Mouse (Mus musculus) hindbrain, embryonic 14.5 days (tissue): ENCODE measurements at regions not wholly inside any gene's neighbourhood (a gene's known extent, or its start where the extent isn't known, plus 50 kb on each side); places are given as distances from the start of the nearest gene placed in this dataset.
"Not testable (repeated sequence)": the region's sequence is repeated elsewhere in the genome, so short reads cannot be mapped to it uniquely, and the experiment has no call there.

ENCODE experiments used
- ATAC-seq: fragments of 200-750 bp; cut with Nextera tagmentation; 2 replicates; pipeline ENCODE4 v1.8.0; 2017; ENCODE audit warnings: moderate number of reproducible peaks, mild to moderate bottlenecking, moderate TSS enrichment, moderate library complexity; ENCODE audit not compliant: low FRiP score
- DNase-seq: peaks from one replicate; pipeline ENCODE4 v3.0.0-alpha.2; 2015; ENCODE audit warnings: low spot score
- H3K27ac ChIP-seq: fragments of 300-500 bp; sonication (generic); 2 replicates; pipeline ENCODE4 v1.5.1; 2014; ENCODE audit warnings: mild to moderate bottlenecking, moderate library complexity
- H3K27me3 ChIP-seq: fragments of 300-500 bp; sonication (generic); 2 replicates; pipeline ENCODE4 v1.6.1; 2014; ENCODE audit warnings: mild to moderate bottlenecking, low read length, mixed read lengths; ENCODE audit not compliant: control insufficient read depth, insufficient read depth
- H3K36me3 ChIP-seq: fragments of 300-500 bp; sonication (generic); replicated peaks from 2 replicates; pipeline ENCODE4 v1.6.1; 2014; ENCODE audit not compliant: control insufficient read depth, insufficient read depth
- H3K4me1 ChIP-seq: fragments of 300-500 bp; sonication (generic); replicated peaks from 2 replicates; pipeline ENCODE4 v1.6.1; 2014; ENCODE audit warnings: antibody characterized with exemption, low read length, mixed read lengths; ENCODE audit not compliant: control insufficient read depth, insufficient read depth
- H3K4me2 ChIP-seq: fragments of 300-500 bp; sonication (generic); replicated peaks from 2 replicates; pipeline ENCODE4 v1.6.1; 2014; ENCODE audit warnings: mild to moderate bottlenecking, moderate library complexity
- H3K4me3 ChIP-seq: fragments of 300-500 bp; sonication (generic); replicated peaks from 2 replicates; pipeline ENCODE4 v1.5.1; 2014; ENCODE audit warnings: mild to moderate bottlenecking, low read length
- H3K9ac ChIP-seq: fragments of 300-500 bp; sonication (generic); 2 replicates; pipeline ENCODE4 v1.6.1; 2014
- H3K9me3 ChIP-seq: fragments of 300-500 bp; sonication (generic); 2 replicates; pipeline ENCODE4 v1.6.1; 2016; ENCODE audit warnings: low read length; ENCODE audit not compliant: control insufficient read depth
- WGBS: fragments of 180-500 bp; shearing (Covaris S2); extraction: QIAGEN DNeasy Blood & Tissue Kit; methylation state at CpG from one replicate; pipeline ENCODE4 v1.1.7; 2014; 5-methylcytosine and 5-hydroxymethylcytosine counted together

- Histone ChIP-seq H3K9me3 (0 out of 2 replicates have a peak, but pooled peaks cover 2% of the 10 kb centered on the region), H3K9ac (no peak overlapping the region), H3K27me3 (no peaks in the 10 kb centered on the region), H3K36me3 (no peaks in the 10 kb centered on the region), H3K4me1 (no peaks in the 10 kb centered on the region), H3K4me2 (no peak overlapping the region), H3K27ac (no peak overlapping the region), H3K4me3 (no peak overlapping the region)
- ATAC-seq = no peak
- WGBS = 76% methylated on average over 5 of the region's 5 CpGs
- no peak for DNase-seq
Measured at GRCm38 (mm10) chr12:113987233-113987990, 443.7 kb downstream of the Adam6a start.

GRCm38 (mm10) chr12:113992425-113992824 lies 448.7 kb downstream of the Adam6a start:
- no peak overlapping the region for H3K27ac ChIP-seq
- no peak for DNase-seq
- no peak for ATAC-seq
- no peak overlapping the region for H3K4me3 ChIP-seq
- H3K9ac ChIP-seq = no peak overlapping the region
- WGBS = 80% methylated on average over 2 of the region's 2 CpGs
- H3K9me3 ChIP-seq = 0 out of 2 replicates have a peak, but pooled peaks cover 9% of the 10 kb centered on the region
- no peaks in the 10 kb centered on the region for H3K36me3 ChIP-seq
- no peaks in the 10 kb centered on the region for H3K4me1 ChIP-seq
- H3K27me3 ChIP-seq = no peaks in the 10 kb centered on the region
- H3K4me2 ChIP-seq = no peak overlapping the region

- H3K9me3 ChIP-seq, H3K4me3 ChIP-seq, H3K4me2 ChIP-seq, H3K4me1 ChIP-seq, H3K27me3 ChIP-seq, H3K9ac ChIP-seq, H3K27ac ChIP-seq, DNase-seq, H3K36me3 ChIP-seq, ATAC-seq: not testable (repeated sequence)
- 67% methylated on average over 3 of the region's 3 CpGs for WGBS
Measured at GRCm38 (mm10) chr12:113994284-113994683, 450.6 kb downstream of the Adam6a start.

- not testable (repeated sequence) for DNase-seq, H3K27ac ChIP-seq, H3K36me3 ChIP-seq, H3K4me3 ChIP-seq, H3K27me3 ChIP-seq, H3K4me1 ChIP-seq, H3K9ac ChIP-seq, H3K4me2 ChIP-seq, ATAC-seq, H3K9me3 ChIP-seq
Measured at GRCm38 (mm10) chr12:114008491-114008890, 464.8 kb downstream of the Adam6a start.

GRCm38 (mm10) chr12:114009391-114009790 lies 465.7 kb downstream of the Adam6a start:
- Histone ChIP-seq H3K4me3 (no peak overlapping the region), H3K36me3 (no peaks in the 10 kb centered on the region), H3K4me1 (no peaks in the 10 kb centered on the region), H3K27me3 (no peaks in the 10 kb centered on the region), H3K27ac (no peak overlapping the region), H3K9me3 (0 out of 2 replicates have a peak, but pooled peaks cover 4% of the 10 kb centered on the region), H3K9ac (no peak overlapping the region), H3K4me2 (no peak overlapping the region)
- ATAC-seq (no peak), DNase-seq (no peak)
- WGBS = 63% methylated on average over 2 of the region's 2 CpGs

- H3K36me3 ChIP-seq, H3K27ac ChIP-seq, H3K9me3 ChIP-seq, H3K4me1 ChIP-seq, H3K4me2 ChIP-seq, DNase-seq, H3K27me3 ChIP-seq, H3K4me3 ChIP-seq, ATAC-seq, H3K9ac ChIP-seq: not testable (repeated sequence)
- 29% methylated on average over 4 of the region's 4 CpGs for WGBS
Measured at GRCm38 (mm10) chr12:114012860-114013259, 469.2 kb downstream of the Adam6a start.

GRCm38 (mm10) chr12:114037011-114037410 lies 493.3 kb downstream of the Adam6a start:
- H3K4me1 ChIP-seq, H3K27me3 ChIP-seq, H3K9me3 ChIP-seq, DNase-seq, H3K36me3 ChIP-seq, ATAC-seq, H3K4me3 ChIP-seq, H3K9ac ChIP-seq, H3K4me2 ChIP-seq, H3K27ac ChIP-seq: not testable (repeated sequence)
- WGBS = 73% methylated on average over 2 of the region's 2 CpGs

- H3K9ac ChIP-seq, H3K27me3 ChIP-seq, ATAC-seq, H3K36me3 ChIP-seq, H3K9me3 ChIP-seq, H3K4me2 ChIP-seq, H3K27ac ChIP-seq, H3K4me1 ChIP-seq, DNase-seq, H3K4me3 ChIP-seq: not testable (repeated sequence)
- 72% methylated on average over 8 of the region's 8 CpGs for WGBS
Measured at GRCm38 (mm10) chr12:114047991-114048390, 504.3 kb downstream of the Adam6a start.

GRCm38 (mm10) chr12:114053341-114053740 lies 509.6 kb downstream of the Adam6a start:
- Histone ChIP-seq H3K9me3 (no peaks in the 10 kb centered on the region), H3K36me3 (no peaks in the 10 kb centered on the region)
- ATAC-seq = no peak

More at GRCm38 (mm10) chr12:114053341-114053740, 509.6 kb downstream of the Adam6a start:
- H3K27ac ChIP-seq = no peak overlapping the region
- no peak for DNase-seq
- no peaks in the 10 kb centered on the region for H3K4me1 ChIP-seq
- no peak overlapping the region for H3K4me3 ChIP-seq
- 97% methylated on average over 2 of the region's 2 CpGs for whole genome bisulfite sequencing
- no peak overlapping the region for H3K4me2 ChIP-seq
- H3K27me3 ChIP-seq = no peaks in the 10 kb centered on the region
- no peak overlapping the region for H3K9ac ChIP-seq
